Mouse (Mus musculus): ENCODE data around the gene Fam241a.

DNA sequence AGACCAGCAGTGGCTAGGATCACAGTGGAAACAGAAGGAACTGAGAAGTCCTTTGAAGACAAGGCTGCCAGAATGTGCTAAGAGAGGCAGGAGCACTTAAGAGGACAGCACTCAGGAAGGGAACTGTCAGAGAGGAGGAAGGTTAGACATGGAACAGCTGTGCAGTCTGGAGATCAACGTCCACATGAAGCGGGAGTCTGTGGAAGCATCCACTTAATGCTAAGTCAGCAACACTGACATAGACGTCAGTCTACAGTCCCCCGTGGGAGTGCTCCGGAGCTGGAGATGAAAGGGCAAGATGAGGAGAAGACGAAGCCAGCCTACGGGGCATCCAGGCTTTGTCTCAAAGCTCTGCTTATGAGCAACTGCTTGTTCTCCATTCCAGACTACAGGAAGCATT, 69.0 kb downstream of the Fam241a start:
- TF ChIP-seq CTCF (IDR thresholded peaks at IDR 0.05; ENCODE audit: control insufficient read depth, insufficient read depth, insufficient replicate concordance, low read depth, low read length) (no peak), POLR2A (IDR thresholded peaks at IDR 0.05; ENCODE audit: control insufficient read depth, low read depth, low read length) (no peak)

Measured in testis, adult 2 months (tissue).